Mouse (Mus musculus) kidney, adult 8-10 months (tissue): ENCODE measurements around the gene E130208F15Rik.

ENCODE experiments used
- DNase-seq, 2 experiments: peaks; one replicate each; pipeline ENCODE4 v3.0.0; 2022

Gene E130208F15Rik

GRCm38 (mm10) chr7:30335688-30336087 lies 14.1 kb downstream of the E130208F15Rik start:
- no peak for DNase-seq

- DNase-seq, result peak; percentile 64 to 85
Observed at GRCm38 (mm10) chr7:30336384-30336783, 14.8 kb downstream of the E130208F15Rik start.

GRCm38 (mm10) chr7:30339432-30340109 lies 18.0 kb downstream of the E130208F15Rik start:
- DNase-seq, result no peak

- DNase-seq, result peak; percentile 43 to 70
Observed at GRCm38 (mm10) chr7:30346635-30347379, 25.3 kb downstream of the E130208F15Rik start.

- DNase-seq, result peak; percentile 41 to 62
Observed at GRCm38 (mm10) chr7:30347828-30348227, 26.3 kb downstream of the E130208F15Rik start.

GRCm38 (mm10) chr7:30353279-30353822 lies 31.8 kb downstream of the E130208F15Rik start:
- peak; percentile 67 to 85 for DNase-seq

- no peak for DNase-seq
Observed at GRCm38 (mm10) chr7:30354059-30354458, 32.5 kb downstream of the E130208F15Rik start.

- DNase-seq, result peak in 1 of 2 experiments; percentile 48
Observed at GRCm38 (mm10) chr7:30358378-30359186, 37.0 kb downstream of the E130208F15Rik start.

- DNase-seq, result peak in 1 of 2 experiments; percentile 39
Observed at GRCm38 (mm10) chr7:30359276-30359865, 37.8 kb downstream of the E130208F15Rik start.

- no peak for DNase-seq
Observed at GRCm38 (mm10) chr7:30360028-30360427, 38.5 kb downstream of the E130208F15Rik start.

GRCm38 (mm10) chr7:30362652-30363343 lies 41.3 kb downstream of the E130208F15Rik start, which contains the start of gene Lrfn3:
Gene Lrfn3 (minus strand): TSS chr7:30362772.
- DNase-seq, result no peak

GRCm38 (mm10) chr7:30363344-30363738 lies 41.8 kb downstream of the E130208F15Rik start:
- no peak for DNase-seq

- no peak for DNase-seq
Observed at GRCm38 (mm10) chr7:30367466-30367865, 45.9 kb downstream of the E130208F15Rik start.
